Mouse (Mus musculus) megakaryocyte, adult 5-6 weeks (primary cell): ENCODE data around the gene F5. TPM values are rescaled to one million over a fixed set of nuclear protein-coding genes. Genes with fewer than 3 reads are reported as not detected.
"Not testable (repeated sequence)": the region's sequence is repeated elsewhere in the genome, so short reads cannot be mapped to it uniquely, and the experiment has no call there.

Experiments
- ATAC-seq: 2 replicates; pipeline ENCODE4 v1.8.0; 2016; ENCODE audit warnings: mild to moderate bottlenecking, inconsistent platforms; ENCODE audit not compliant: poor library complexity, severe bottlenecking
- total RNA-seq, 2 experiments: library from RNA; stranded (forward) in 1 of 2; stranded (reverse) in 1 of 2; fragments of 153-499, 151-499 nt in 1 of 2; fragments of 221-1000, 200-1000 nt in 1 of 2; gene quantifications; 2 replicates each; pipeline versions ENCODE4 v1.2.3 to v1.2.4; 2015 to 2017

The F5 gene
- total RNA-seq, 2 experiments from 2014 or later: 29.2 to 40.5 TPM

DNA sequence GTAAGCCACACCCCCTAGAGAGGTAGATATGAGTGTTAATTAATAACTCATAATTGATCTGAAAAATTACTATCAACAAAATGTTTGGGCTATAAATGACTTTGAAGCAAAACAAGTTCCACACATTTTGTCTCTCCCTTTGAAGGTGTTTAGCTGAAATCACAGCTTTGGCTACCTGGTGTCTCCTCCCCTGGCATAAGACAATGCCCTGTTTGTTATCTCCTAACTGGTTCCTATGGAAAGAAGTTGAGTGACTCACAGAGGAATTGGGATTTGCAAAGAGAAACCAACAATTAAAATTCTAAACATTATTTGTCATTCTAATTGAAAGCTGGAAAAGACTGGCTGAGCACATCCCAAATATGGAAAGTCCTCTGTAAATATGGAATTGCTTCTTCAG, 71.5 kb downstream of the F5 start:
- no peak for ATAC-seq

DNA sequence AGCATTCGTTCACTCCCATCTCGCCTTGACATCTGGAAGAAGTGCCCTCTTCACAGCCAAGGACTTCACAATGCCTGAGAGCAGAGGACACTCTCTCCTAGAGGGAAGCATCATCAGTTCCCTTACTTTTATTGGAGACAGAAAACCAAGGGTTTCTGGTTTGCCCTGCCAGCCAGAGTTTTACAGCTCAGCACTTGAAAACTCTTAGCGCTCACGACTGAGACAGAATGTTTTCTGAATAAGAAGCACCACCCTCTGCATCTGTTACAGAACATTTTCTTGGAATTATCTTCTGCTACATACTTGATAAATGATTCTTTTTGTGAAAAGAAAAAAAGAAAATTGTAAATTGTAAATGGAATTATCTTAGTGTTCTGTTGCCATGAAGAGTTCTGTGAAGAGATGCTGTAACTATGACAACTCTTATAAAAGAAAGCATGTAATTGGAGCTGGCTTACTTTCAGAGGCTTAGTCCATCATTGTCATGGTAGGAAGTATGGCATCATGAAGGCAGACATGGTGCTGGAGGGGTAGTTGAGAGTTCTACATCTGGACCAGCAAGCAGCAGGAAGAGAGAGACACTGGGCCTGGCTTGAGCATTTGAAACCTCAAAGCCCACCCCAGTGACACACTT, 80.4 kb downstream of the F5 start:
- not testable (repeated sequence) for ATAC-seq

DNA sequence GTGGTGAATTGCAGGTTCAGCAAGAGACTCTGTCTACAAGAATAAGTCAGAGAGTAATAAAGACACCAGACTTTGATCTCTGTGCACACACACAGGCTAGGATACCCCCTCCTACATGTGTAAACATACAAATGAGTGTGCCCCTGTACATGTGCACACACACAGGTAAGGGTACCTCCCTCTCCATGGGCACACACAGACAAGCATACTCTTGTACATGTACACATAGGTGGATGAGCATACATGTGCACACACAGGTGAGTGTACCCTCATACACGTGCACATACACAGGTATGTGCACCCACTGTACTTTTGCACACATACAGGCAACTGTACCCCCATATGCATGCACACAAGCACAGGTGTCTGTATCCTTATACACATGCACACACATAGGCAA, 81.8 kb downstream of the F5 start:
- ATAC-seq: no peak

DNA sequence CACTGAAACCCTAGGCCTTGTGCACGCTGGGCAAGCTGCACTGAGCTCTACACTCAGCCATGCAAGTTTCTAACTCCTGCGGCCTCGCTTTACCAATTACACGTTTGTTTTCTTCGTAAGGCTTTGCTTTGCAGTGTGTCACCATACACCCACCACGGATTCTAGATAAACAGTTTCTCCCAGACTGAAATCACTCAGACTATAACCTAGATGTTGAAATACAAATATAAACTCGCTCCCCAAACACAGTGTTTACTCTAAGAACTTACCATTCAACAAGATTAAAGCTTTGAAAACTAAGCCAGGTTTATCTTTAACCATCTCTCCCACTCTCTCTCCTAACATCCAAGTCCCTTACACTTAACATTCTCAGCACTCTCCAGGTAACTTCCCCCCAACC, 83.4 kb downstream of the F5 start:
- no peak for ATAC-seq

DNA sequence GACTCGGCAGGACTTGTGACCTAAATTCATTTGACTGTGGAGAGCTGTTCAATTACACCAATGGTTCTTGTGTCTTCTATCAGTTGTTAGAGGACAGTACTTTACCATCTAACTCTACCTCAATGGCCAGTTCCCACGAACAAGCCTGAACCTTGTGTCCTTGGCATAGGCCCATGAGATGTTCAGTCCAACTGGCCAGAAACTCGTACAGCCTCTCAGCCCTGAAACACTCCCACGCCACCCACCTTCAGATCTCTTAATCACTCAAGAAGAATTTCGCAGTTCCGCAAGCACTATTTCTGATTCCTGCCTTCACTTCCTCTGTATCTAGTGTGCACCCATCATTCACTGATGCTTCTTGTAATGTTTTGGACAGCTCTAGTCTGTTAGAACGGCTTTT, 84.4 kb downstream of the F5 start:
- no peak for ATAC-seq

DNA sequence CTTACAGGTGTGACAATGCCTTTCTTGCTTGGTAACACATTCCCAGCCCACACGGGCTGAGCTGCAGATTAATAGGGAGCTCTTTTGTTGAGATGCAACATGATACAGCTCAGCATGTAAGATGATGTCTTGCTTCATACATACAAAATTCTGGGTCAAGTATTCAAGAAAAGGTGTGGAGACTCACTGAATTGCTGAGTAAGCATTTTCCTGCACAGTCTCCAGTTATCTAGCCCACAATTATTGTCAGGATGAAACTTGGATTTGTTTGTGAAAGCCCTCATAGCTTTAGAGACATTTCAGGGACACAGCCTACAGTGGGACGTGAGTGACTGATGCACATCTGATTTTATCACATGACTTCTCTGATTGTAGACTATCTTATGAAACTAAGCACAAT, 89.9 kb downstream of the F5 start:
- no peak for ATAC-seq

DNA sequence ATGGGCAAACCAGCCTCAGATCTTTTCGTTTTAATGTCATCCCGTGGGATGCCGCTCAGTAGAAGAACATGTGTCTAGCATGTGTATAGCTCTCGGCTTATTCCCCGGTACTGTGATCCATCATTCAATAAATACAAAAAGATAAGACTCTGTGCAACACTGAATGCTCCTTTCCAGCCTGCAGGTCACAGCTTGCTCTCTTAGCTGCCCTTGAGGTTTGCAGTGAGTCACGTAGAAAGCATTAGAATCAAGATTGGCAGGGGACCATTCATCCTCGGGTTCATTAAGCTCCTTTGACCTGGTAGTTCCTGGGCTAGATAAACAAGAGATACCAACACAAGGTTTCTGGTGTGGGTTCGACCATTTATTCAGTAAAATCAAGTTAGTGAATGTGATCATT, 91.2 kb downstream of the F5 start:
- no peak for ATAC-seq

DNA sequence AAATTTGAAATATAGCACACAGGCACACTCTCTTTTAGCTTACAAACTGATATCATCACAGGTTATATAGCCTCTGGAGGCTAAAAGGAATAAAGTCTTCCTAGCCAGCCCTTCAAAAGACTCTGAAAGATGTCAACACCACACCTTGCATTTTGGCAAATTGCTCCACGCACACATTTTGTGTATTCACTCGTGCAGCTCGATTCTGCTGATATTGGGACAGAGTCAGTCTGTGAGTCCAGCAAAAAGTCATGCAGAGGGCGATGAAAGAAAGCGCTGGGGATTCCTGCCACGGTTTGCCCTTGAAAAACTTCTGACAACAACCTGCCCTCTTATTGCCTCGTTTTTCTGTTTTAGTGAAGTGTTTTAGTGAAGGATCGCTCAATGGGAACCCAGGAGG, 95.8 kb downstream of the F5 start:
- no peak for ATAC-seq

DNA sequence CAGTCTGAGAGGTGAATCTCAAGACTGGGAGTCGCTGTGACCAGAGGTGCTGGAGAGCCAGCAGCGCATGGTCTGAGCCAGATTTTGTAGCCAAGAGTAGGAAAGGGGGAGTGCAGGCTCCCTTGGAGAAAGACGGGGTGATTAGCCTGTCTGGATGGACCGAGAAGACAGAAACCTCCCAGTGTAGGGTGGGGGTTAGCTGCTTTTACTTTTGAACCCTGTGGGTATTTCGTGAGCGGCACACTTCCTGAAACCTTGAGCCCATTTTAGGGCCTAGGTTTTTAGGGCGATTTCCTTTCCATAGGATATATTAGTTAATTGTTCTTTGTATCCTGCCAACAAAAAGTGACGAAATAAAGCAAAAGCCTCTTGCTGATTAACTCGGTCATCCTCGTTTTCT, 96.3 kb downstream of the F5 start:
- ATAC-seq: peak; percentile 23

DNA sequence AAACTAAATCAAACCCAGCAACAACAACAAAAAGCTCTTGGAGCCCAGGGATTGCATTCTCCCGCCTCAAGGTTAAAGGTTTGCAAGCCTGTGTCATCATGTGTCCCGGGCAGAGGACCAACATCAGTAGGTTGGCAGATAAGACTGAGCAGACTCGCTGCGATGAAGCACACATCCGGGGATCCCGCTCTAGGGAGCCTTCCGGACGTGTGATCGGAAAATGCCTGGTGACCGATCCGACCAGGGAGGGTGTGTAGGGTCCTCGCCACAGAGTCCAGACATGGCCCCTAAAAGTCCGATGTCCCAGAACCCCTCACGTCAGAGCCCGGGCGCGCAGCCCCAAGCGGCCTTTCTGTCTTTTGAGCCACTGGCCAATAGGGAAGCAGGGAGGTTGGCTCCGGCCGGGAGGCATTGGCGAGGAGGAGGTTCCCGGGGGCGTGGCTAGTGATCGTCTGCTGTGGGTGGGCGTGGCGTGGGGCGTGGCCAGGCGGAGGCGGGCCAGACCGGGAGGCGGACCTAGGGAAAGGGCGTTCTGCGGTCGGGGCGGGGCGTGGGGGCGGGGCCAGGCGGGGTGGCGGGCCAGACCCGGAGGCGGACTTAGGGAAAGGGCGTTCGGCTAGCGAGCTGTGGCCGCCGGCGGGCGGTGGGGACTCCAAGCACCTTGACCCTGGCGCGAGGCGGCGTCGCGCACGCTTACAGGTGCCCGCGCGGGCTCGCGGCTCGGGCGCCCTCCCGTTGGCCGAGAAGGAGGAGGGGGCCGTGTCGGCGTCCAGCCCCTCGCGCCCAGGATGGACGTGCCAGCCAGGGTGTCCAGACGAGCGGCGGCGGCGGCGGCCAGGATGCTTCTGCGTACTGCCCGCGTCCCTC, 97.1 kb downstream of the F5 start, which contains the start of gene Slc19a2:
Gene Slc19a2 (plus strand): TSS at position 582 of the 867 bp plus-strand sequence.
- peak; percentile 90 for ATAC-seq

DNA sequence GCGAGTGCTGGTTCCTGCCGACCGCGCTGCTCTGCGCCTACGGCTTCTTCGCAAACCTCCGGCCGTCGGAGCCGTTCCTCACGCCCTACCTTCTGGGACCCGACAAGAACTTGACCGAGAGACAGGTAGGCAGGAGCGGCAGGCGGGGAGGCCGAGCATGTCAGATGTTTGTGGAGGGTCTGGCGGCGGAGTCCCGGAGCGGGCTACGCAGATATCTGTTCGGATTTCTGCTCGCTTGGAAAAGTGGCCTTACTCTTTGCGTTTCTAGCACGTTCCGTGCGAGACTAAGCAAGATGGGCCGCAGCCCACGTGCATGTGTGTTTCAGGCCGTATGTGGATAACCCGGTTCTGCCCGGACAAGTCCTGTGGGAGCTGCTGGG, 97.7 kb downstream of the F5 start:
- peak; percentile 4 for ATAC-seq

DNA sequence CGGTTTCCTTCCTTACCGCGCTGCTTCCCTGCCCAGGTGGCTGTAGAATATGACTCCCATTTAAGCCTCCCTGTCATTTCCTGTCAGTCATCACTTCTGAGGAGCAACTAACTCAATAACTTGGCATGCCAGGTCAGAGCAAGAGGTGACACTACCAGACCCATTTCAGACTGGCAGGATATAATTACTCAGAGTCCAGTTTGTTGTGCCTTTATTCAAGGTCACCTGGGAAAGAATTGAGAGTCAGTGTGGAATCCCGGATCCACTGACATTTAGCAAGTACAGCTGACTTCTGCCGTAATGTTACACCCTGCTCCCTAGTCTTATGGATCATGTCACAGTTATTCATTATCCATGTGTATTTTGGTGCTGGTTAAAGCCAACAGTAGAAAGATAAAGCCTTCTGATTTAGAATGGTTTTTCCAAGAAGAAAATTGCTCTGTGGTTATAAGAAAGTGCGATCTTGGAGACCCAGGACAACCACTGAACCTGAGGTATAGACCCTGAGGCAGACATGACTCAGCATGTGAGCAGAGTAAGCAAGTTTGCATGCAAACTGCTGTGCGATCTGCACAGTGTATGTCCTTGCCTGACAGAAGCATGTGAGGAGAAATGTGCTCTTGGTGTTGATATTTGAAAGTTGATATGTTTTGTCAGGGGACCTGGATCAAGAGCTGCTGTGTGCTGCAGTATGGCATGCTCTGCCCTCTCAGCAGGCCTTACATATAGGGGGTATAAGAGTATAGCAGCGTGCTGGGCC, 98.9 kb downstream of the F5 start:
- ATAC-seq: no peak

DNA sequence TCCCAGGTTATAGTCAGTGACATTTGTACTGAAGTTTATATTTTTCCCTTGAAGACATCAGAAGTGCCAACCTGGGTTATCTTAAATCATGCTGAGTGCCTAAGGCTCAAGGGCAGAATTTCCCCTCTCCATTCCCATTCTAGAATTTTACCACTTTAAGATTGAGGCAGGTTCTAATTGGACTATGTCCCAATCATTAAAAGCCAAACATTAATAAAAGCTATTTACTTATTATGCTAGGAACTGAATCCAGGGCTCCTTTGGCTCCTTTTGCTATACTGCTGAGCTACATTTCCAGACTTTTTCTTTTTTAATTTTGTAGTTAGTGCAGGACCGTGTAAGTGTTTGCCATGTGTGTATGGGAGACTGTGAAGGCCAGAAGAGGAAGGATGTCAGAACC, 99.8 kb downstream of the F5 start:
- ATAC-seq: no peak

DNA sequence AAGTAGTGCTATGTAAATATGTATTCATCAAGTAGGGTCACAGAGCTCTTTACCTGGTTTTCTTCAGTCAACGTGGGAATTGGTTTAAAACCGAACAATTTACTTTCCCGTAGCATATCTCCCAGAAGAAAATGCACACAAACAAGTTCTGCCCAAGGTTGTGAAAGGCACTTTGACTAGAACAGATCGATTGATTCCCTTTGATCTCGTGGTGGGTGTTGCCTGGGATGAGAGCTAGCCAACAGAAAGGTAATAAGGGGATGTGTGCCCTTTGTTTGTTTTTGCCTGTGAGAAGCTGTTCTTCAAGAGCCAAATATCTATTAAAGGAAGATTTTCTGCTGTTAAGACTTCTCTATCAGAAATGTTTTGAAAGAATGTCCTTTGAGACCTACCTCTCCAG, 100.9 kb downstream of the F5 start:
- ATAC-seq: no peak

DNA sequence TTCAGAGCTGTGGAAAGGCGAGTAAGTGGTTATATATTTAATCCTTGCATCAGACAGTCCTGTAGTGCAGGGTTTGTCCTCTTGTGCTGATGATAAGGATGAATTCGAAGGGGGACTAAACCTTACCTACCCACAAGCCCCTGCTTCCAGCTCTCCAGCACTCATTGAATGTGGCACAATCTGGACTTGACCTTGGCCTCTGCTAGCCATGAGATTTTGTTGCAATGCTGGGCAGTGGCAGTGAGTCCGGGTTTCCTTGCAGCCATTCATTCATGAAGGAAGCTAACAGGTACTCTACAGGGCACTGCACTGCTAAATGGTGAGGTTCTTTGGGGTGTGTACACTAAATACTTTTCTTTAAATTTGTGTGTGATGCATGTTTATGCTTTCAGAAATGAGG, 103.2 kb downstream of the F5 start:
- no peak for ATAC-seq

DNA sequence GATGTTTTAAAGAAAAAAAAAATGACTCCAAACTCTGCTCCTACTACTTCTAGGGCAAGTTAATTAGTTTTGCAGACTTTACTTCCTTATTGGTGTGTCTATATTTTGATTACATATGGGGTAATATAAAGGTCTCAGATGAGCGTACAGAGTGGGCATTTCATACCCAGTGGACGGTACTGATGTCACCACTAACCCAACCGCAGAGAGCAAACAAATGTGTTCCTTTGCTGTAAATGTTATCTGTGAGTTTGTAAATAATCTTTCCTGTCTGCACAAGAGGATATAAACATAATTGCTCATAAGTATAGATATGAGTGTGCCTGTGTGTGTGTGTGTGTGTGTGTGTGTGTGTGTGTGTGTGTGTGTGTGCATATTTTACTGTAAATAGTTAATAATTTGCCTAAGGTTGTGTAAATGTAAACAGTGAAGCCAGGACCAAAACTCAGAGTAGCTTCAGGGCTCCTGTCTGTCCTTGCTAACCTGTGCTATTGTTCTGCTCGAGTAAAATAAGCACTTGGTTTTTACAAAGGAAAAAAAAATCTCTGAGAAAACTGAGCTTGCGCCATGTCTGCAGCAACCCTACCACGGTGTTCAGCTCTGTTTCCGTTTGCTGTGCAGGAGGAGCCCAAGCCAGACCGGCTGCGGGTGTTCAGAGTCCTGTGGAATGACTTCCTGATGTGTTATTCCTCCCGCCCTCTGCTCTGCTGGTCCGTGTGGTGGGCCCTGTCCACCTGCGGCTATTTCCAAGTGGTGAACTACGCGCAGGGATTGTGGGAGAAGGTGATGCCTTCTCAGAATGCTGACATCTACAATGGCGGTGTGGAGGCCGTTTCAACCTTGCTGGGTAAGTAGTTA, 108.8 kb downstream of the F5 start:
- no peak for ATAC-seq

DNA sequence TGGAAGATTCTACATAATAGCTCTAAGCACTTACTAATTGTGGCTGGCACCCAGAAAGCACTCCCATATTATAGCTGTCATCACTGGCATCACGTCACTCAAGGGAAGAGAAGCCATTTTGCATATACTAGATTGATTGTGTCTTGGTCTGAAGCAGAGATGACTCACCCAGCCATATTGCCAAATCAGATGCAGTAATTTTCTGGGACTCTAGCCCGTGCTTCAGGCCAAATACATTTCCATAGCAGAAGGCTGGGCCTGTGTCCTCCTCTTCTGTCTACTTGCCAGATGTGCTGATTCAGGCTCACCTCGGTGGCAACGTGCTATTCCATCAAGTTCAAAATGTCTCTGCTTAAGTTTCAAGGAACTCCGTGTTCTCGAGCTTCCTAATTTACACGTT, 109.9 kb downstream of the F5 start:
- no peak for ATAC-seq
